Mouse (Mus musculus) hindbrain, embryonic 11.5 days (tissue): ENCODE measurements around the gene Chst14. TPM values are rescaled to one million over a fixed set of nuclear protein-coding genes. Genes with fewer than 3 reads are reported as not detected.

Source experiments
- ATAC-seq: fragments of 200-750 bp; cut with Nextera tagmentation; 2 replicates; pipeline ENCODE4 v1.8.0; 2017; ENCODE audit warnings: mild to moderate bottlenecking, moderate TSS enrichment, moderate library complexity; ENCODE audit not compliant: low FRiP score
- DNase-seq: peaks from one replicate; pipeline ENCODE4 v3.0.0-alpha.2; 2015; ENCODE audit warnings: low spot score
- H3K27ac ChIP-seq: fragments of 300-500 bp; sonication (generic); 2 replicates; pipeline ENCODE4 v1.5.1; 2014; ENCODE audit warnings: mild to moderate bottlenecking, low read depth, low read length
- H3K27me3 ChIP-seq: fragments of 300-500 bp; sonication (generic); 2 replicates; pipeline ENCODE4 v1.6.1; 2014; ENCODE audit warnings: mild to moderate bottlenecking, low read length, moderate library complexity, mixed read lengths; ENCODE audit not compliant: control insufficient read depth, insufficient read depth
- H3K36me3 ChIP-seq: fragments of 300-500 bp; sonication (generic); 2 replicates; pipeline ENCODE4 v1.6.1; 2014; ENCODE audit warnings: mild to moderate bottlenecking, low read length, moderate library complexity, mixed read lengths; ENCODE audit not compliant: control insufficient read depth, insufficient read depth
- H3K4me1 ChIP-seq: fragments of 300-500 bp; sonication (generic); replicated peaks from 2 replicates; pipeline ENCODE4 v1.6.1; 2014; ENCODE audit warnings: low read length, mixed read lengths; ENCODE audit not compliant: control insufficient read depth, insufficient read depth
- H3K4me2 ChIP-seq: fragments of 300-500 bp; sonication (generic); replicated peaks from 2 replicates; pipeline ENCODE4 v1.6.1; 2014; ENCODE audit warnings: mild to moderate bottlenecking, low read depth, low read length
- H3K4me3 ChIP-seq: fragments of 300-500 bp; sonication (generic); 2 replicates; pipeline ENCODE4 v1.5.1; 2014; ENCODE audit warnings: low read depth, low read length
- H3K9ac ChIP-seq: fragments of 300-500 bp; sonication (generic); 2 replicates; pipeline ENCODE4 v1.6.1; 2014; ENCODE audit warnings: low read depth, low read length
- H3K9me3 ChIP-seq: fragments of 300-500 bp; sonication (generic); 2 replicates; pipeline ENCODE4 v1.6.1; 2016; ENCODE audit warnings: low read length; ENCODE audit not compliant: control insufficient read depth
- WGBS: fragments of 180-500 bp; shearing (Covaris S2); extraction: QIAGEN DNeasy Blood & Tissue Kit; methylation state at CpG from one replicate; pipeline ENCODE4 v1.1.7; 2014; 5-methylcytosine and 5-hydroxymethylcytosine counted together
- polyA plus RNA-seq: library from polyadenylated mRNA; unstranded; fragments of >200 nt; fragmentation: Nextera tagmentation; extraction: Ambion mirVana; gene quantifications from 2 replicates; pipeline ENCODE4 v1.2.1, GENCODE M21; 2014

Chst14 gene
- polyA plus RNA-seq, 1 experiment from 2014 or later: 22.2 TPM

GRCm38 (mm10) chr2:118912706-118913105 is 13.6 kb upstream of the Chst14 start:
- WGBS: 74% methylated on average over 8 of the region's 8 CpGs
- Histone ChIP-seq H3K9me3 (no peaks in the 10 kb centered on the region), H3K27me3 (no peaks in the 10 kb centered on the region), H3K9ac (no peak overlapping the region), H3K36me3 (no peaks in the 10 kb centered on the region; the same call in 1 of the 2 replicates), H3K4me1 (peaks cover 3% of the 10 kb centered on the region; the same call in 1 of the 2 replicates), H3K4me3 (no peak overlapping the region), H3K4me2 (no peak overlapping the region), H3K27ac (no peak overlapping the region)
- DNase-seq (no peak), ATAC-seq (no peak)

- Histone ChIP-seq H3K9me3 (no peaks in the 10 kb centered on the region), H3K9ac (no peak overlapping the region), H3K4me2 (no peak overlapping the region), H3K27ac (no peak overlapping the region), H3K4me3 (no peak overlapping the region), H3K27me3 (no peaks in the 10 kb centered on the region), H3K36me3 (no peaks in the 10 kb centered on the region; the same call in 1 of the 2 replicates), H3K4me1 (peaks cover 3% of the 10 kb centered on the region; the same call in 1 of the 2 replicates)
- DNase-seq (no peak), ATAC-seq (no peak)
- WGBS: 57% methylated on average over 11 of the region's 11 CpGs
These were observed 12.6 kb upstream of the Chst14 start for GRCm38 (mm10) chr2:118913551-118914276.

- no peak for DNase-seq
- Histone ChIP-seq H3K27me3 (no peaks in the 10 kb centered on the region), H3K27ac (no peak overlapping the region), H3K9ac (no peak overlapping the region), H3K9me3 (no peaks in the 10 kb centered on the region), H3K36me3 (no peaks in the 10 kb centered on the region; the same call in 1 of the 2 replicates), H3K4me3 (no peak overlapping the region), H3K4me2 (no peak overlapping the region), H3K4me1 (peaks cover 3% of the 10 kb centered on the region; the same call in 1 of the 2 replicates)
- no peak for ATAC-seq
- WGBS: 46% methylated on average over 8 of the region's 8 CpGs
These were observed 11.6 kb upstream of the Chst14 start for GRCm38 (mm10) chr2:118914685-118915084.

- Histone ChIP-seq H3K36me3 (peaks cover 4% of the 10 kb centered on the region; the same call in 1 of the 2 replicates), H3K4me3 (no peak overlapping the region), H3K27ac (no peak overlapping the region), H3K9ac (no peak overlapping the region), H3K27me3 (no peaks in the 10 kb centered on the region), H3K9me3 (no peaks in the 10 kb centered on the region), H3K4me1 (peaks cover 3% of the 10 kb centered on the region; the same call in 1 of the 2 replicates), H3K4me2 (no peak overlapping the region)
- 92% methylated on average over 17 of the region's 17 CpGs for WGBS
- ATAC-seq (no peak), DNase-seq (no peak)
These were observed 9.9 kb upstream of the Chst14 start for GRCm38 (mm10) chr2:118916436-118916835.

GRCm38 (mm10) chr2:118918543-118918942 is 7.8 kb upstream of the Chst14 start:
- peaks cover 1% of the 10 kb centered on the region; the same call in 1 of the 2 replicates for H3K4me1 ChIP-seq
- H3K27ac ChIP-seq: no peak overlapping the region
- no peak for DNase-seq
- no peaks in the 10 kb centered on the region for H3K27me3 ChIP-seq
- H3K4me3 ChIP-seq: no peak overlapping the region
- no peaks in the 10 kb centered on the region for H3K9me3 ChIP-seq
- H3K4me2 ChIP-seq: no peak overlapping the region
- no peak overlapping the region for H3K9ac ChIP-seq
- peaks cover 7% of the 10 kb centered on the region for H3K36me3 ChIP-seq
- 77% methylated on average over 1 of the region's 1 CpGs for WGBS
- ATAC-seq: no peak

GRCm38 (mm10) chr2:118920428-118920827 is 5.9 kb upstream of the Chst14 start:
- Histone ChIP-seq H3K36me3 (peaks cover 7% of the 10 kb centered on the region), H3K9me3 (no peaks in the 10 kb centered on the region), H3K4me3 (no peak overlapping the region), H3K27me3 (no peaks in the 10 kb centered on the region), H3K9ac (no peak overlapping the region), H3K4me1 (no peaks in the 10 kb centered on the region), H3K4me2 (no peak overlapping the region), H3K27ac (no peak overlapping the region)
- DNase-seq: no peak
- 76% methylated on average over 3 of the region's 3 CpGs for WGBS
- ATAC-seq: no peak

- DNase-seq (no peak), ATAC-seq (peak; percentile 61)
- Histone ChIP-seq H3K4me3 (peak overlapping the region; percentile 69), H3K4me1 (no peaks in the 10 kb centered on the region), H3K27ac (no peak overlapping the region), H3K27me3 (no peaks in the 10 kb centered on the region), H3K4me2 (peak overlapping the region; percentile 94), H3K9ac (peak overlapping the region; percentile 88), H3K36me3 (peaks cover 3% of the 10 kb centered on the region; the same call in 1 of the 2 replicates), H3K9me3 (no peaks in the 10 kb centered on the region)
- 0% methylated on average over 6 of the region's 6 CpGs for WGBS
These were observed 344 bp upstream of the Chst14 start for GRCm38 (mm10) chr2:118925952-118926351.

GRCm38 (mm10) chr2:118926998-118927739 is 873 bp downstream of the Chst14 start:
- no peaks in the 10 kb centered on the region for H3K4me1 ChIP-seq
- peak; percentile 10; the same call in 1 of the 2 replicates for ATAC-seq

More at GRCm38 (mm10) chr2:118926998-118927739, 873 bp downstream of the Chst14 start:
- peak overlapping the region; percentile 88 for H3K9ac ChIP-seq
- peak overlapping the region; percentile 94 for H3K4me2 ChIP-seq
- no peaks in the 10 kb centered on the region for H3K27me3 ChIP-seq
- H3K36me3 ChIP-seq: peaks cover 3% of the 10 kb centered on the region; the same call in 1 of the 2 replicates
- DNase-seq: peak; percentile 20
- H3K9me3 ChIP-seq: no peaks in the 10 kb centered on the region
- H3K4me3 ChIP-seq: peak overlapping the region; percentile 69
- 37% methylated on average over 31 of the region's 31 CpGs for WGBS
- no peak overlapping the region for H3K27ac ChIP-seq
